Mouse (Mus musculus) left cerebral cortex, postnatal 14 days (tissue): ENCODE measurements around the gene Trdmt1. TPM values are rescaled to one million over a fixed set of nuclear protein-coding genes. Genes with fewer than 3 reads are reported as not detected.

Experiments used
- DNase-seq, 2 experiments: peaks; one replicate each; pipeline ENCODE4 v3.0.0; 2021 to 2022; ENCODE audit warnings: low spot score in 2 of 2, mixed read lengths in 1 of 2
- intact Hi-C: fragments of 180-260 bp; cut with DNase I; formaldehyde crosslinking; loops from one replicate; pipeline ENCODE4 v1.15.1; 2025
- total RNA-seq, 2 experiments: library from RNA; stranded (reverse); gene quantifications; 2 replicates each; pipeline ENCODE4 v1.2.3; 2021

Trdmt1 gene
- total RNA-seq, 2 experiments from 2014 or later, result 5.0 to 6.3 TPM

DNA sequence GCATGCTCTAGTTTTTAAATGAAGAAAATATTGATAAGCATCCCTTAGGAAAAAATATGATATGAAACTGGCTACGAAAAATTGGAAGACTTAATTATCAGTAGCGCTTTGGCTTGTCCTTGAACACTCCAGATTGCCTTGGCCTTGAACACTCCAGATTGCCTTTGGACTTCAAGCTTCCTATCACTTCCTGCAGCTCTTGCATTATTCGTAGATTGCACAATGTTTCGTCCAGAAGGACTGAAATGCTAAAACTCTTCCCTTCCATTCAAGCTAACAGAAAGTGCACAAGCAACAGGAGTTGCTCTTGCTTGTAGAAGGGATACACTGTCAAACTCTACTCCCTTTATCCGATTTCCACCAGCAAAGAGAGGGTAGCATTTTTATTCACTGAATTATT is 14.8 kb upstream of the Trdmt1 start:
- intact Hi-C loops, result no loop called here
- DNase-seq, result no peak

DNA sequence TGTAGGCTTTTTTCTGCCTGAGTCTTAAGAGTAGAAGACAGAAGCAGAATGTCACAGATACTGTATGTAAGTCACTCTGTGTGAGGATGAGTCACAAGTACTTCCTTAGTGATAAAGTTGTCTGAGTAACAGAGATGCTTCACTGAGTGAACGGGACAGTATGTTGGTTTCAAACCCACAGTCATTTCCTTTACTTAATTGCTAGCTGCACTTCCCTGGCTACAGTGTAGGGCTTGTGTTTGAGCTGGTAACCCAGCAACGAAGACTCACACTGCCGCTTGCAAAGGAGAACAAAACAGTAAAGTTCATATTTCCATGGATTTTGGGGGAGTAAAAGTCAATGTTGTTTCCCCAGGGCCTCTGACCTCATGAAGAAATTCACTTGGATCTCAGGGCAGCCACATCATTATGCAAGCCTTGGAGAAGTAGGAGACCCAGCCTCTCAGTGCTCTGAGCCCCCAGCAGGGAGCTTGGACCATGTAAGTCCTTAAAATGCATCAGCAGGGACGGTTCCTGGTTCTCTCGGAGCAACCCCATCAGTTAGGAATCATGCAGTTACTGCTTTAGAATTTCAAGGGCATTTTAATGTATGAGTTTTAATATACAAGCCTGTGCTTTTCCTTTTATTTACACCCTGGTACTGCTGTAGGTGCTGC is 14.3 kb upstream of the Trdmt1 start:
- DNase-seq, result peak in 1 of 2 experiments; percentile 51
- intact Hi-C loops, result no loop called here

DNA sequence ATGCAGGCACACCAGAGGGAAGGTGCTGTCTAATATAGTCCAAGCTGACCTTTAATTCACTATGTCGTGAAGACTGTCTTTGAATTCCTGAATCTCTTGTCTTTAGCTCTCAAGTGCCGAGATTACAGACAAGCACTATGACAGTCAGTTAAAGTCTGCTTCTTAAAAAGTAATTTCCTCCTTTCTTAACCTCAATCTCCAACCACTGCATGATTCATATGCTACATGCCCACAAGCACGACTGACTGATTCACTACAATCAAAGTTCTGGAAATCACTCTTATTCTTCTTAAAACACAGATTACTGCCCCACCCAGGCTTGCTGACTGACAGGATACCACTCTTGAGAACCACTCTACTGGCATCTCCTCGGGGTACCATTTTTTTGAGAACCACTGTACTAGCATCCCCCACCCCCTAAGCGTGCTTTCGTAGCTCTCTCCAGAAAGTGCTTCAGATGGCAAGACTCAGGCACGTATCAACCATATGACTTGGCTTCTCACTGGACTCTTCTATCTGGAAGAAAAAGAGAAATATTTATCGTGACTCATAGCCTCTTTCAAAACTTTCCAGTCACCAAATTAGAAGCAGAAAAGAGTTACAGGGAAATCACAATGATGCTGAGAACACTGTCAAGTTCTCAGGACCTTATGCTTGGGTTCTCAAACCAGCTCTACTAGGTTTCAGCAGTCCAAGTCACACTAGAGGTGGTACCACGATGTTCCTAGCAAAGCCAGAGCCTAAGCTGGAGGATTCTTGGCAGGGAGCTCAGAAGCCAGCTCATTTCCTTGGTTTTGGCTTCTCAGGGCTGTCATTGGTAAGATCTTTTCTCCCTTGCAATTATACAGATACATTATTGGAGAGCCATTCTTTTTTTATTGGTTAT is 12.9 kb upstream of the Trdmt1 start:
- no peak for DNase-seq
- intact Hi-C loops, result no loop called here

DNA sequence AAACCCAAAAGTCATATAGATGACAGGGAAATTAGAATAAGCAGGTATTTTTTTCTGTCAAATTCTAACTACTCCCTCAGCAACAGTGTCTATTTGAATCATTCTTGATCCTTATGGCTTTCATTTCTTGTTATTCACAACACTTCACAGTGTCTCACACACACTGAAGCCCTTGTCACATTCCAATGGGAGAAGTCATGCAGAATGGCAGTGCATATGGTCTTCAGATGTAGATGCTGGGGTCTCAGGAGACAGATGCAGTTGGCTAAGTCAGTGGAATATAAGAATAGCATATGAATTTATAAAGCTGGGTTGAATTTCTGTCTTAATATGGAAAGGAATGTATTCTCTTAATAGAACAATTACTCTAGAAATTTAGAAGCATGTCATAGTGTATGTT is 11.8 kb upstream of the Trdmt1 start:
- DNase-seq, result no peak
- intact Hi-C loops, result no loop called here

DNA sequence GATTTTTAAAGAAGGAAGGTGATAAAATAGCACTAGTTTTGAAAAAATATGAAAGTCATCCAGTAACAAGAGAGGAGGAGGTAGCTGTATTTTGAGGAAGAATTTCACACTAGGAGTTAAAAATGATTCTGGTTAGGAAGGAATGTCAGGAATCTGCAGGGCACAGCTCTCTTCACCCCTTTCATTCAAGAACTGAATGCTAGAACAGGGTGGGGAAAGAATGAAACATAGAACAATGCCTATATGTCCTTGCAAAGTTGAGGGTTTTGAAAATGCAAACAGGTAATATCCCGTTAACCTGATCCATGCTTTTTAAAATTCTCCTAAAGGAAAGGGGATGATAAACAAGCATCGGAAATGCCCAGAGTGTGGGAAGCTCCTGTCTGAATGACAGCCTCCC is 9.5 kb upstream of the Trdmt1 start:
- intact Hi-C loops, result no loop called here
- DNase-seq, result no peak

DNA sequence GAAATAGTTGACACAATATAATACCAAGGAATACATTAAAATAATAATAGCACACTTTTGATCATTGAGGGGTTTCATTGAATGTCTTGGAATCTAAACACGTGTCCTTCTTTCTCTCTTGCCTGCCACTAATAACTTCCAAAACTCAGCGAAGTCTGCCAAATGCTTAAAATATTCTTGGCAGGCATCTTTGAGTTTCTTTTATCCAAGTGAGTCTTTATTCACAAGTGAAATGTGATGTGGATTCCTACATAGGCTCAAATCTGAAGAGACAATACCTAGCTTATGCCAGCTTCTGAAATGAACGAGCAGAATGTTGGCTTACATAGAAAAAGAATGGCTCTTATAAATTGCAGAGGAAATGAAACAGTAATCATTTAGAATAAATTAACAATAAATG is 4.3 kb upstream of the Trdmt1 start:
- intact Hi-C loops, result no loop called here
- DNase-seq, result peak in 1 of 2 experiments; percentile 37

DNA sequence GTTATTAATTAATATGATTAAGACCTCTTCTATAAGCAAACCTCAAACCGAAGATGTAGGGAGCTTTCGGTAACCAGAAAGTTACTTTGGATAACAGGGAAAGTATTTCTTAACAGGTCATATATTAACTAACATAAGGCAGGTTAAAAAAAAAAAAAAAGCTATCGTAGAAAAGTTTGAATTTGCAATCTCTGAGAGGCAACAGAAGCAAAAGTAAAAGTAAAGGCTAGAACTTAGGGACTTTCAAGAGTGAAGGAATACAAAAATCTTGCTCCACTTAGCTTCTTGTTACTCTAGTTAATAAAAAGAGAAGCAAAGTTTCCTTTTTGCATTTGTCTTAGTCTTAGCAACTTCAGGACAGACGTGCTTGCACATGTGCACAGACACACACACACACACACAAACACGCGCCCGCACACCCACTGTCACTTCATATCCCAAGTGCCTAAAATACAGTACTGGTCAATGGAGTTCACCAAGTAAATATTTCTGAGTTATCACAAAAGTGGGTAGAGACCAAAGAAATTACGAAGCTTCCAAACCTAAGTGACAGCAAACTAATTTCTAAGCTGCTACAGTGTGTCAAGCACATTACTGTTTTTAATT is 846 bp downstream of the Trdmt1 start:
- intact Hi-C loops, result loop anchor here (5.0 kb wide), 1 partner anchor 34 kb away; no protein-coding TSS in a partner anchor
- DNase-seq, result no peak

DNA sequence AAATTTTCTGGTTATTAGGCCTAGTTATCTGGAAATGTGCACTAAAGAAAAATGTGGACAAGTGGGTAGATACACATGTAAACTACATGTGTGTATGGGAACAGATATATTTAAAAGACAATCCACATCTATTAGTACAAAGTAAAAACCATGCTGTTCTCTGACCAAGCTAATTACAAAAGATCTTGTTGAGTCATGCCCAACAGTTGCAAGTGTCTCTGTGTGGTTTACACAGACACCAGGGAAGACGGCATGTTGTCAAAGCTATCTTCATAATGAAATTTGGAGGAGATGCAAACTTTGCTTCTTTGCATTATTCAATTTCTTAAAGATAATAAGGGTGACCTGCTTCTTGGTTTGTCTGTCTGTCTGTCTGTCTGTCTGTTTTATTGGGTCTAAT is 4.6 kb downstream of the Trdmt1 start:
- intact Hi-C loops, result loop anchor here (5.0 kb wide), 1 partner anchor 37 kb away; no protein-coding TSS in a partner anchor

DNA sequence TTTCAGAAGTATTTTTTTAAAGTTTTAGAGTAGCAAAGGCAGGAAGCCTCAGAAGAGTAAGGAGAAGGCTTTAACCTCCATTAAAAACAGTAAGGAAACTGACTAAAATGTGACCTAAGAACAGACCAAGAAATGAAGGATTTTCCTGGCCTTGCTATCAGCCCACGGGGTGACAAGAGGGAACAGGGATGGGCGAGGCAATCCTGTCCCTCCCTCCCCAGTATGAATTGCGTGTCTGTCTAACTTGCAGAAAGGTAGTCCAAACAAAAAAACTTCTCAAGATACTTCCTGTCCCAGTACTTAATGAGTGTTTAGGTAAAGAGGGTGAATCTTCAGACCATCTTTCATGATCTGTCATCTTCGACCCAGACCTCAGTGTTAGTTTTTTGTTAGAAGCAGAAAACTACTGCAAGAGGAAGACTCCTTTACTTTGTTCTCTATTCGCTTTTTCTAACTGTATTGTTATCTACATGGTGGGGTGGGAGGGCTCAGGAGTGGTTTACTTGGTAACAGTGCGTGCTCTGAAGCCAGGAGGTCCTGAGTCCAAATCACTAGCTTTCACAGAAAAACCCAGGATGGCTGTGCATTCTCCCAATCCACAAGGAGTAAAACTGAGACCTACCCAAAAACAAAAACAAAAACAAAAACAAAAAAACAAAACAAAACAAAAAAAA is 5.6 kb downstream of the Trdmt1 start:
- intact Hi-C loops, result no loop called here
- DNase-seq, result no peak

More for the DNA sequence above, 4.6 kb downstream of the Trdmt1 start:
- no peak for DNase-seq

DNA sequence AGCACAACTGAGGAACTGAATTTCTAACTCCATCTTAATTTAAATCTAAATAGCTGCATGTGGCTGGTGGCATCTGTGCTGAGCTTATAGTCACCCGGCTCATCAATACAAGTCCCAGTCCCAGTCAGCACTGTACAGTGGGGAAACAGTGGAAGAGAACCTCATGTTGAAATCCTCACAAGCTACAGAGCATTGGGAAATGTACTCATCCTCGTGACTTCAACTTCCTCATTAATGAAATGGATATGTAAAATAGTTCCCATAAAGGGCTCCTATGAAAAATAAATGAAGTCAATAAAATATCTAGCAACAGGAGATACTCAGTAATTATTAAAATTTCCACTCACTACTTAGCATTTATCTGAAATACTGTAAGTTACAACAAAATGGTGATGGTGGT is 6.2 kb downstream of the Trdmt1 start:
- intact Hi-C loops, result no loop called here

DNA sequence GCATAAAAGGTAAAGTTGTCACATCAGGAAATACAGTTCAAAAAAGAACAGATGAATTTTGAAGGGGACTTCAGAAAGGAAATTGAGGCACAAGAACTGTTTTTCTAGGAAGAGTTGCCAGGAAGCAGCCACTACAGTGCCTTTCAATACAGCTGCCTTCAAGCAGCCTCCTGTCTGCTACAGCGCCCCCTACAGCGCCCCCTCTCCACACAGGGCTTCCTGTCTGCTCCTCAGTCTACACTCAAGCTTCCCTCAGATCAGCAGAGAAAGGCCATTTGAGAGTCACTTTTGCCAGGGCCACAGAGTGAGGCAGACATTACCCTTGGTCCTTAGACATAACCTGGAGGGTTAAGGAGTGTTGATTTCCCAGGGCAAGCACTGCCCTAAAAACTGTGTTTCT is 6.7 kb downstream of the Trdmt1 start:
- intact Hi-C loops, result no loop called here
- no peak for DNase-seq

More for the DNA sequence above, 6.2 kb downstream of the Trdmt1 start:
- DNase-seq, result no peak

DNA sequence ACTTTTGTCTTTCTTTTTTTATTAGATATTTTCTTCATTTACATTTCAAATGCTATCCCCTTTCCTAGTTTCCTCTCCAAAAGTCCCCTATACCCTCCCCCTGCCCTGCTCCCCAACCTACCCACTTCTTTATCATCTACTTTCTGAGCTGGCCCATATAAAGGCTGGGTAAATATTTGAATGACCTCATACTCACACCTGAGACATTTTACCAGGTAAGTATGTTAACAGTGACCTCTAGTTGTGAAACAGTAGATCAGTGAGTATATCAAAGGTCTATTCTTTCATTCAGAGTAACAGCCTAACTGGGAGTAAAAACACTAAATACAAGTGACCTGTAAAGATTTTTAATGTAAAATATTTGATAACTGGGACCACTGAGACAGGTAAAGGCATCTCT is 7.7 kb downstream of the Trdmt1 start:
- intact Hi-C loops, result no loop called here
- no peak for DNase-seq

DNA sequence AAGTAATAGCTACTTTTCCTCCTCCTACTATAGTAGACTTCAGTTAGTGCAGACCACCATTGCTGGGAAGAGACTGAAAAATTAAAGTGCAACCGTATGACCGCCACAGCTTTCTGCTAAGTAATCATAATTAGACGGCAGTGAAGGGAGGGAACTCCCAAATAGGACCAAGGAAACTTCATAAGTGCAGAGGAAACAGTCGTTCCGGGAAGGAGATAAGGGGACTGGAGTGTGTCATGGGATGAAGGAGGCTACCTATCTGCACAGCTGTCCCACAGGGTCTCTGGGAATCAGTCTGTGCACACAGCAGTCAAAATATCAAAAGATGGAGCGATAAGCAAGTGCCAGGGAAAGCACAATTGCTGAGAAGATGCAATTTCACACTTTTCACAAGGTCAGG is 13.8 kb downstream of the Trdmt1 start:
- no peak for DNase-seq
- intact Hi-C loops, result no loop called here

DNA sequence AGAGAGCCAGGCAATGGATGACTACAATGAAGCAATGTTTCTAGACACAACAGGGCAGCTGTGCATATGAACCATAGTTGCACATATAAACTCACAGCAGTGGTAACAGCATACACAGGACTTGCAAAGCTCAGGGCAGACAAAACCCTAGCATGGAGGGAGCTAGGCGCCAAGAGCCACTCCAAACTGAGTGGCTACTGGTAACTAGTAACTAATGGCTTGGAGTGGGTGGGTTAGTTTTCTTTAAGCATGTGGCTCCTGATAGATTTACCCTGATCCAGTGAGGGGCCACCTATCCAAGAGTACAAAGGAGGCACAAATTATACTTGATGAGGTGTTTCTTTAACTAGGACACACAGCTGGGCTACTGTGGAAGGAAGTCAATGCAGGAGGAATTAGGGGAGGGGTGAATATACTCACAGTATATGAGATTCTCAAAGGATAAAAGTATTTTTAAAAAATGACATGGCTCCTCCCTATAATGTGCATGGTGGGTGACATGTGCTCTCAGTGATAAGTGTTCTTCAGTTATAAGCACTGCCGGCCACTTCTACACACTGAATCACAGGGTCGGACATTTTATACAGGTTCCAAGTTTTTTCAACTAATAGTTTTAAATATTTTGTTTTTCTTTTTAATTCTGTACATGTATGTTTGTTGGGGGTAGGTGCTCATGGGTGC is 15.1 kb downstream of the Trdmt1 start:
- no peak for DNase-seq
- intact Hi-C loops, result no loop called here

DNA sequence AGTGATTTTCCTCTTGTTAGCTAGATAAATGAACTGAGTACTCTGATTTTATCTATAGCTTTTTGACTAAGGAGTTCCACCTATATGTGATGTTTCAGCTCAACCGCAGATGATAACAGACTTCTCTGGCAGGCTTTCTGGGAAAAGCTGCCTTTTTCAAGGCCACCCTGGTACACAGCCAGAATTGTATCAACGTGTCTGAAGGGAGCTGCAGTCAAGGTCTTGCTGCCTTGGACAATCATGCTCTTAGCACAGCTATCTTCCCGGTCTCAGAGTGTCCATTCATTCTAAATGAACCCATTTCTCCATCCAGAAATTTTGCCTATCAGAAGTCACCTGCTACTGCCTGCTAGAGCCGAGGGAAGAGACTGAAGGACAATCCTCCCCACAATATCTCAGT is 16.9 kb downstream of the Trdmt1 start:
- intact Hi-C loops, result no loop called here
- DNase-seq, result no peak

DNA sequence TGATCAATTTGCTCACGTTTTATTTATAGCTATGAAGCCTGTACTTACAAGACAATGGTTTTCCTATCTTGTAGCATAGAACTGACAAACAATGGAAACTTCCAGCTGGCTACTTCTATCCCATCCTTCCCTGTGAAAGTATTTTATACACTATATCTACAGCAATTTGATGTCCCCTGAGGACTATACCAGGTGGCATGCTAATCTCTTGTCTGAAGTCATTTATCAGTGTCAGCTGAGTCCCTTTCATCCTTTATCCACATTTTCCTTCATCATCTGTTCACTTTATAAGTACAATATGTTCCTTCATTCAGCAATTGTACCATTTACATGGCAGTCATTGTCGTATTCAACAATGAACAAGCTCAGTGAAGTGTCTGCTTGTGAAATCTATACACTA is 17.3 kb downstream of the Trdmt1 start:
- DNase-seq, result no peak
- intact Hi-C loops, result no loop called here

DNA sequence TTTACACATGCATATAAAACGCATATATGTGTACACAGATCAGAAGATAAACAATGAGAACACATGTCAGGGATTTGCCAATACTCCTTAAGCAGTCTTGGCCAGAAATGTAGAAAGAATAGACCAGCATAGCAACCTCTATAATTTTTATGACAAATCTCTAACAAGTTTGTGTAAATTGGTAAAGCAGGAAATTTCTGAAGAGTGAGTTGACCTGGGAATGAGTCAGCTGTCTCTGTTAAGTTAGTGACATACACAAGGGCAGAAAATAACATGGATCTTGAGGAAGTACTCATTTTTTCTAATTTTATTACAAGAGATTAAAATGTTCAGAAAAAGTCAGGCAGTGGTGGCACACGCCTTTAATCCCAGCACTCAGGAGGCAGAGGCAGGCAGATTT is 18.3 kb downstream of the Trdmt1 start:
- no peak for DNase-seq
- intact Hi-C loops, result no loop called here

DNA sequence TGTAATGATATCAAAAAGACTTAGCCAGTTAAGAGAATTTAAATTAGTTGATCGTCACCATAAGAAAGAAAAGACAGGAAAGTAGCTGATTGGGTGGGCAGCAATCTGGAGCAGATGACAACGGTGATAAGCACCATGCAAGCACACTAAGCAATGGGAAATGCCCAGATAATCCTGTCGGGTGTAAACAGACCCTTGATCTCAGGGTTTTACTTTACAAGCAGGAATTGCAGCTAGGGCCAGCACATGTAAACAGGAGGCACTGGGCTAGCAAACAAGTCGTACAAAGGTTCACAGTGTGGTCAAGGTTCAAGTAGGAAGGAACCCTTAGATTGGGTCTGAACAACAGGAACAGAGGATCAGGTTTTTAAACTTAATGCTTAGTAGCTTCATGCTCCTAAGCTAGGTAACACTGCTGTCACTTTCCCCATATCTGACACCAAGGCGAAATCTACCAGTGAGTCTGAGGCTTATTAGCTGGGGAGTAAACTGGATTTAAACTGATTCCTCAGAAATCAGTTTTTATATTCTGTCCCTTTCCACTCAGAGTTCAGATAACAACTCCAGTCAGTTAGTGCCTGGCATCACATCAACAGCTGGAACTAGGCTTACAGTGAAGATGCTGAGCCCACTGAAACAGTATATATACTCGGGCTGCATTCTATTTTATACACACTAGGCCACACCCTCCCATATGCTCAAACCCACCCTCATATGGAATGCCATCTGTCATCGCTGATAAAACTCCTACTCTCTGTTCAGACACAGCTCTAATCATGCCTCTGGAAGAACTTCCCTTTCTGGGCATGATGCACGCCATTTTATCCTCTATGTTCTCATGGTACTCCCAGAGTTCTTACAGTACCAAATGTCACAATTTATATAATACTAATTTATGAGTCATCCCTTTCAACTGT is 20.7 kb downstream of the Trdmt1 start:
- intact Hi-C loops, result no loop called here
- DNase-seq, result peak; percentile 38 to 71
